Mouse (Mus musculus): ENCODE data around the gene Ankrd55.

DNA sequence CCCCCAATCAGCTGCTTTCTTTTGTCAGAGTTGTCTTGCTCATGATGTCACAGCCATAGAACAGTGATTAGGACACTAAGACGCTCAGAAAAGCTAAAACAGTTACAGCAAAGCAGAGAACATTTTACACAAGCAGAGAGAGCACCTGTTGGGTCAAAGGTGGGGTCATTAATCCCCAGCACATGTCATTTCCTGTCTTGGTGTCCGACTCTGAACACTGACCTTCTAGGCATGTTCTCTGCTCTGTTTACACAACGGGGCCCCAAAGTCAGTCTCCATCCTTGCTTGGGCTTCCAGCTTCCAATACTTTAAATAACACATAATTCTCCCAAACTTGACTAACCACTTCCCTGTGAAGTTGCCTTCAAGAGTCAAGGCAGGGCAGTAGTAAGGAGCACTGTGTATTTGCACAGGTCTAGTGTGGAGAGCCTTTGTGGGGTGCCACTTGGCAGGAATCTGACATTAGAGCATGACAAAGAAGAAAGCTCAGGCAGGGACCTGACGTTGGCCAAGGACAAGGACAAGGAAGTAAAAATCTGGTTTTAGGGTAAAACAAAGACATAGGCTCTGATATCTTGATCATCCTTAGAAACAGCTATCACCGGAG lies 123.1 kb downstream of the Ankrd55 start:
- TF ChIP-seq CTCF (IDR thresholded peaks at IDR 0.05; ENCODE audit: low read depth) (no peak), EP300 (optimal IDR thresholded peaks at IDR 0.05) (no peak)
